In genomic region chr7:46845978-46846485, GRCm38 (mm10) we compare ENCODE assay signal across 8 mouse cellular contexts. TPM values are rescaled to one million over a fixed set of nuclear protein-coding genes. Genes with fewer than 3 reads are reported as not detected.
A peak's percentile ranks its signal among the peaks of the same experiment; 100 is the strongest.
DNase-seq lines count a peak whose midpoint lies in the region; ATAC-seq and TF ChIP-seq lines count a peak whose summit lies in the region.

No protein-coding gene starts in this region.

- ATAC-seq in heart, embryonic 12.5 days (ENCODE audit: insufficient number of reproducible peaks, low FRiP score), result peak; percentile 5; the same call in 1 of the 2 replicates
- peak; percentile 3; the same call in 1 of the 2 replicates for ATAC-seq in heart, postnatal 0 days (ENCODE audit: insufficient read depth, low read depth)
- ATAC-seq in liver, embryonic 13.5 days (ENCODE audit: low read depth), result peak; percentile 42
- no peak; the same call in 1 of the 2 replicates for ATAC-seq in neural tube, embryonic 12.5 days (ENCODE audit: low FRiP score, low read depth)

- H3K4me1 ChIP-seq in heart, embryonic 12.5 days (replicated peaks), result peaks cover 33% of the 10 kb centered on the region
- H3K4me1 ChIP-seq in E14TG2a.4 (replicated peaks; ENCODE audit: low read depth, low read length), result peaks cover 64% of the 10 kb centered on the region
- H3K4me1 ChIP-seq in embryonic facial prominence, embryonic 10.5 days, result peaks cover 44% of the 10 kb centered on the region
- peaks cover 11% of the 10 kb centered on the region for H3K4me1 ChIP-seq in heart, postnatal 0 days (ENCODE audit: control insufficient read depth, insufficient read depth)
- H3K4me1 ChIP-seq in liver, embryonic 13.5 days (replicated peaks), result peaks cover 57% of the 10 kb centered on the region
- peaks cover 10% of the 10 kb centered on the region; the same call in 1 of the 2 replicates for H3K4me1 ChIP-seq in neural tube, embryonic 12.5 days

- H3K27ac ChIP-seq in heart, embryonic 12.5 days (ENCODE audit: poor library complexity, severe bottlenecking), result peak overlapping the region; percentile 99
- peak overlapping the region; percentile 98 for H3K27ac ChIP-seq in embryonic facial prominence, embryonic 10.5 days (replicated peaks)
- H3K27ac ChIP-seq in heart, postnatal 0 days (ENCODE audit: low read depth), result peak overlapping the region; percentile 94
- H3K27ac ChIP-seq in liver, embryonic 13.5 days, result peak overlapping the region; percentile 89
- peak overlapping the region; percentile 46 for H3K27ac ChIP-seq in neural tube, embryonic 12.5 days

- H3K4me2 ChIP-seq in heart, embryonic 12.5 days, result peak overlapping the region; percentile 85
- H3K4me2 ChIP-seq in heart, postnatal 0 days (ENCODE audit: low read depth, low read length), result peak overlapping the region; percentile 73
- peak overlapping the region; percentile 98 for H3K4me2 ChIP-seq in liver, embryonic 13.5 days
- H3K4me2 ChIP-seq in neural tube, embryonic 12.5 days (replicated peaks), result peak overlapping the region; percentile 94

- under 1% methylated on average over 36 of the region's 36 CpGs for WGBS in heart, embryonic 12.5 days
- under 1% methylated on average over 36 of the region's 36 CpGs for WGBS in embryonic facial prominence, embryonic 10.5 days
- WGBS in heart, postnatal 0 days, result 0% methylated on average over 36 of the region's 36 CpGs
- under 1% methylated on average over 36 of the region's 36 CpGs for WGBS in liver, embryonic 13.5 days (ENCODE audit: insufficient replicate concordance)
- under 1% methylated on average over 36 of the region's 36 CpGs for WGBS in neural tube, embryonic 12.5 days

- peak; percentile 52 for TF ChIP-seq EP300 in heart, postnatal 0 days (IDR thresholded peaks at IDR 0.05; ENCODE audit: low read depth)

- peaks cover 34% of the 10 kb centered on the region for H3K36me3 ChIP-seq in heart, embryonic 12.5 days
- peaks cover 55% of the 10 kb centered on the region for H3K36me3 ChIP-seq in E14TG2a.4 (ENCODE audit: insufficient read depth, low read length)
- peaks cover 38% of the 10 kb centered on the region for H3K36me3 ChIP-seq in embryonic facial prominence, embryonic 10.5 days (replicated peaks)
- H3K36me3 ChIP-seq in heart, postnatal 0 days (replicated peaks; ENCODE audit: control insufficient read depth, insufficient read depth, low read length), result peaks cover 37% of the 10 kb centered on the region
- peaks cover 38% of the 10 kb centered on the region for H3K36me3 ChIP-seq in liver, embryonic 13.5 days
- H3K36me3 ChIP-seq in neural tube, embryonic 12.5 days, result peaks cover 22% of the 10 kb centered on the region

- H3K4me3 ChIP-seq in heart, embryonic 12.5 days, result peak overlapping the region; percentile 94
- peak overlapping the region; percentile 98 for H3K4me3 ChIP-seq in E14TG2a.4 (replicated peaks; ENCODE audit: low read length)
- peak overlapping the region; percentile 81 for H3K4me3 ChIP-seq in embryonic facial prominence, embryonic 10.5 days
- H3K4me3 ChIP-seq in heart, postnatal 0 days (ENCODE audit: low read depth, low read length), result peak overlapping the region; percentile 76
- H3K4me3 ChIP-seq in liver, embryonic 13.5 days (replicated peaks), result peak overlapping the region; percentile 81
- H3K4me3 ChIP-seq in neural tube, embryonic 12.5 days, result peak overlapping the region; percentile 76

- TF ChIP-seq CTCF in E14TG2a.4 (conservative IDR thresholded peaks at IDR 0.05; ENCODE audit: low read length), result no peak
- TF ChIP-seq CTCF in heart, postnatal 0 days (IDR thresholded peaks at IDR 0.05; ENCODE audit: low read depth), result no peak

- H3K27me3 ChIP-seq in heart, embryonic 12.5 days (replicated peaks), result peaks cover 5% of the 10 kb centered on the region; the same call in 1 of the 2 replicates
- peaks cover 15% of the 10 kb centered on the region; the same call in 1 of the 2 replicates for H3K27me3 ChIP-seq in E14TG2a.4 (ENCODE audit: insufficient read depth, low read length)
- peaks cover 20% of the 10 kb centered on the region for H3K27me3 ChIP-seq in embryonic facial prominence, embryonic 10.5 days (replicated peaks; ENCODE audit: low read depth, poor library complexity, severe bottlenecking)
- H3K27me3 ChIP-seq in heart, postnatal 0 days (ENCODE audit: control insufficient read depth, insufficient read depth, low read length), result no peaks in the 10 kb centered on the region
- no peaks in the 10 kb centered on the region for H3K27me3 ChIP-seq in liver, embryonic 13.5 days
- 0 out of 2 replicates have a peak, but pooled peaks cover 3% of the 10 kb centered on the region for H3K27me3 ChIP-seq in neural tube, embryonic 12.5 days (replicated peaks)

- H3K9me3 ChIP-seq in heart, embryonic 12.5 days (replicated peaks), result no peaks in the 10 kb centered on the region
- no peaks in the 10 kb centered on the region for H3K9me3 ChIP-seq in E14TG2a.4 (ENCODE audit: low read length)
- no peaks in the 10 kb centered on the region for H3K9me3 ChIP-seq in embryonic facial prominence, embryonic 10.5 days
- H3K9me3 ChIP-seq in heart, postnatal 0 days (replicated peaks; ENCODE audit: control insufficient read depth, low read length), result no peaks in the 10 kb centered on the region
- H3K9me3 ChIP-seq in liver, embryonic 13.5 days (replicated peaks), result no peaks in the 10 kb centered on the region
- no peaks in the 10 kb centered on the region for H3K9me3 ChIP-seq in neural tube, embryonic 12.5 days

- H3K9ac ChIP-seq in heart, embryonic 12.5 days, result peak overlapping the region; percentile 100
- peak overlapping the region; percentile 78 for H3K9ac ChIP-seq in heart, postnatal 0 days (replicated peaks; ENCODE audit: low read depth, low read length)
- peak overlapping the region; percentile 93 for H3K9ac ChIP-seq in liver, embryonic 13.5 days
- H3K9ac ChIP-seq in neural tube, embryonic 12.5 days, result peak overlapping the region; percentile 85

- DNase-seq in heart, adult 11 months, result no peak
- no peak for DNase-seq in embryonic facial prominence, embryonic 10.5 days (ENCODE audit: low spot score)
- peak; percentile 25 for DNase-seq in heart, postnatal 0 days (ENCODE audit: low spot score)
- no peak for DNase-seq in liver, embryonic 13.5 days
- no peak for DNase-seq in ovary, postnatal 10 days (ENCODE audit: low spot score)

RNA-seq across cellular contexts. Expression of gene Ldha, which starts 4.8 kb away (rescaled TPM):
- polyA plus RNA-seq in heart, embryonic 12.5 days (2016; fragmentation: Nextera tagmentation; extraction: Ambion mirVana), result 2,859 and 2,900 TPM in 2 replicates
- polyA plus RNA-seq in embryonic facial prominence, embryonic 10.5 days (2016; fragmentation: Nextera tagmentation; extraction: Ambion mirVana), result 2,643 and 3,168 TPM in 2 replicates
- 1,604 and 1,792 TPM in 2 replicates for total RNA-seq in heart, postnatal 0 days (2014; rRNA removed; ENCODE audit: low replicate concordance)
- polyA plus RNA-seq in heart, postnatal 0 days (2015; fragmentation: Nextera tagmentation; extraction: Ambion mirVana), result 1,609 and 1,727 TPM in 2 replicates
- 1,268 and 1,277 TPM in 2 replicates for polyA plus RNA-seq in liver, embryonic 13.5 days (2015; fragmentation: Nextera tagmentation; extraction: Ambion mirVana)
- polyA plus RNA-seq in neural tube, embryonic 12.5 days (2016; fragmentation: Nextera tagmentation; extraction: Ambion mirVana), result 847 and 930 TPM in 2 replicates

RNA-seq across cellular contexts. Expression of gene Ldhc, which starts 15.0 kb away (rescaled TPM):
- not detected in 2 replicates for polyA plus RNA-seq in heart, embryonic 12.5 days (2016; fragmentation: Nextera tagmentation; extraction: Ambion mirVana)
- polyA plus RNA-seq in embryonic facial prominence, embryonic 10.5 days (2016; fragmentation: Nextera tagmentation; extraction: Ambion mirVana), result 0.31 TPM in 1 of 2 replicates, not detected in the other
- total RNA-seq in heart, postnatal 0 days (2014; rRNA removed; ENCODE audit: low replicate concordance), result not detected in 2 replicates
- not detected in 2 replicates for polyA plus RNA-seq in heart, postnatal 0 days (2015; fragmentation: Nextera tagmentation; extraction: Ambion mirVana)
- 0.19 and 0.55 TPM in 2 replicates for polyA plus RNA-seq in liver, embryonic 13.5 days (2015; fragmentation: Nextera tagmentation; extraction: Ambion mirVana)
- 0.26 TPM in 1 of 2 replicates, not detected in the other for polyA plus RNA-seq in neural tube, embryonic 12.5 days (2016; fragmentation: Nextera tagmentation; extraction: Ambion mirVana)

RNA-seq across cellular contexts. Expression of gene Gtf2h1, which starts 50.1 kb away (rescaled TPM):
- 32.5 and 33.1 TPM in 2 replicates for polyA plus RNA-seq in heart, embryonic 12.5 days (2016; fragmentation: Nextera tagmentation; extraction: Ambion mirVana)
- polyA plus RNA-seq in embryonic facial prominence, embryonic 10.5 days (2016; fragmentation: Nextera tagmentation; extraction: Ambion mirVana), result 49.3 and 50.6 TPM in 2 replicates
- total RNA-seq in heart, postnatal 0 days (2014; rRNA removed; ENCODE audit: low replicate concordance), result 29.0 and 40.4 TPM in 2 replicates
- 22.8 and 24.0 TPM in 2 replicates for polyA plus RNA-seq in heart, postnatal 0 days (2015; fragmentation: Nextera tagmentation; extraction: Ambion mirVana)
- polyA plus RNA-seq in liver, embryonic 13.5 days (2015; fragmentation: Nextera tagmentation; extraction: Ambion mirVana), result 42.2 and 53.1 TPM in 2 replicates
- polyA plus RNA-seq in neural tube, embryonic 12.5 days (2016; fragmentation: Nextera tagmentation; extraction: Ambion mirVana), result 46.4 and 48.1 TPM in 2 replicates

RNA-seq across cellular contexts. Expression of gene Hps5, which starts 50.2 kb away (rescaled TPM):
- polyA plus RNA-seq in heart, embryonic 12.5 days (2016; fragmentation: Nextera tagmentation; extraction: Ambion mirVana), result 16.4 and 17.4 TPM in 2 replicates
- 17.6 and 19.2 TPM in 2 replicates for polyA plus RNA-seq in embryonic facial prominence, embryonic 10.5 days (2016; fragmentation: Nextera tagmentation; extraction: Ambion mirVana)
- 7.9 and 23.9 TPM in 2 replicates for total RNA-seq in heart, postnatal 0 days (2014; rRNA removed; ENCODE audit: low replicate concordance)
- polyA plus RNA-seq in heart, postnatal 0 days (2015; fragmentation: Nextera tagmentation; extraction: Ambion mirVana), result 5.6 and 6.3 TPM in 2 replicates
- polyA plus RNA-seq in liver, embryonic 13.5 days (2015; fragmentation: Nextera tagmentation; extraction: Ambion mirVana), result 5.8 and 8.2 TPM in 2 replicates
- 22.7 and 23.5 TPM in 2 replicates for polyA plus RNA-seq in neural tube, embryonic 12.5 days (2016; fragmentation: Nextera tagmentation; extraction: Ambion mirVana)

Comparison
In these comparisons a context has a peak if more than half of its experiments do, and no peak if none do; other contexts are left out.
1. H3K27ac ChIP-seq: peak in every context shown above with its lines; median percentile 99 in heart, embryonic 12.5 days; 98 in embryonic facial prominence, embryonic 10.5 days; 94 in heart, postnatal 0 days; 89 in liver, embryonic 13.5 days; 46 in neural tube, embryonic 12.5 days.